14 mouse cellular contexts compared by ENCODE assay signal in the genomic region with DNA sequence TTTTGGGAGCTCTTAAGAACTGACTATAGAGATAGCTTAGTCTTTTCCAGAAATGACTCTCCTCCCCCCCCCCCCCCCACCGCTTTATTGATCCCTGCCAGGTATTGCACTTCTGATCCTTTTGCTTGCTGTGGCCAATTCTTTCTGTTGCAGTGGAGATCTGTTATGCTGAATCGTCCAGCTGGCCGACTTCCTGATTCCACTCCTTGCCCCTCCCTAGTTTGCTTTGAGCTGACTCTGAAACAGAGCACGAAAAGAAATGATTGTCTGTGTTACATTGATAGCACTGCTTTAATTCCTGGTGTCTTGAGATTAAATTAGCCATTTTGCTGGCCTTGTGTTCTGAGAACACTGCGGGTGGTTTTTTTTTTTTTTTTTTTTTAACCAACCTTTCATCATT.
DNase-seq lines count a peak whose midpoint lies in the region; ATAC-seq and TF ChIP-seq lines count a peak whose summit lies in the region.
"Had no signal": no experiment of that assay in that cellular context is flagged by ENCODE, and none has a peak within 500 bp of the region (broad histone marks: within the 10 kb centered on the region; RNA-seq: fewer than 3 reads in every experiment).

No protein-coding gene starts in this region.

- H3K27ac ChIP-seq in liver, postnatal 0 days (ENCODE audit: low read depth) = no peak overlapping the region
- no peak overlapping the region for H3K27ac ChIP-seq in liver, embryonic 11.5 days (ENCODE audit: low read depth, low read length)
- H3K27ac ChIP-seq in cerebellum, adult 2 months (ENCODE audit: insufficient read depth, low read length) = no peak overlapping the region
- H3K27ac ChIP-seq: embryonic facial prominence, embryonic 12.5 days; forebrain, embryonic 13.5 days; heart, embryonic 13.5 days; limb, embryonic 15.5 days had no signal

- intact Hi-C loops in gastrocnemius, postnatal 14 days (cut with DNase I; ENCODE audit: low total_unique reads) = no loop called here

- H3K9ac ChIP-seq in liver, postnatal 0 days (replicated peaks) = no peak overlapping the region
- no peak overlapping the region for H3K9ac ChIP-seq in liver, embryonic 11.5 days (ENCODE audit: low read depth, low read length)
- H3K9ac ChIP-seq: embryonic facial prominence, embryonic 12.5 days; forebrain, embryonic 13.5 days; heart, embryonic 13.5 days; limb, embryonic 15.5 days had no signal

- no peak for ATAC-seq in liver, postnatal 0 days
- ATAC-seq in liver, embryonic 11.5 days (replicated peaks; ENCODE audit: low FRiP score) = no peak
- ATAC-seq: forebrain, embryonic 13.5 days; Patski had no signal

- no peak for TF ChIP-seq EP300 in liver, postnatal 0 days (IDR thresholded peaks at IDR 0.05; ENCODE audit: low read depth)

- H3K4me1 ChIP-seq in liver, postnatal 0 days (ENCODE audit: insufficient read depth) = no peaks in the 10 kb centered on the region
- no peaks in the 10 kb centered on the region for H3K4me1 ChIP-seq in liver, embryonic 11.5 days (replicated peaks; ENCODE audit: control insufficient read depth, insufficient read depth, low read length)
- no peaks in the 10 kb centered on the region for H3K4me1 ChIP-seq in cerebellum, adult 2 months (ENCODE audit: control insufficient read depth, insufficient read depth, low read length)
- H3K4me1 ChIP-seq: embryonic facial prominence, embryonic 12.5 days; forebrain, embryonic 13.5 days; heart, embryonic 13.5 days; limb, embryonic 15.5 days had no signal

- DNase-seq in liver, postnatal 0 days = peak; percentile 11
- no peak for DNase-seq in liver, embryonic 11.5 days (ENCODE audit: low spot score)
- peak; percentile 67 for DNase-seq in brain, adult 2 months (ENCODE audit: low read depth, low spot score)
- DNase-seq in cerebellum, adult 2 months = peak; percentile 29 to 59
- peak; percentile 15 for DNase-seq in gastrocnemius, postnatal 14 days
- no peak for DNase-seq in right cerebral cortex, adult 18-20 months
- DNase-seq in kidney, adult 18-20 months = no peak
- DNase-seq: kidney, adult 8-10 months had no signal

- no peak overlapping the region for H3K4me3 ChIP-seq in liver, postnatal 0 days (ENCODE audit: low read depth, low read length)
- no peak overlapping the region for H3K4me3 ChIP-seq in liver, embryonic 11.5 days (ENCODE audit: low read depth, low read length)
- no peak overlapping the region for H3K4me3 ChIP-seq in cerebellum, adult 2 months (replicated peaks; ENCODE audit: insufficient read depth, low read depth, low read length)
- H3K4me3 ChIP-seq: embryonic facial prominence, embryonic 12.5 days; forebrain, embryonic 13.5 days; heart, embryonic 13.5 days; limb, embryonic 15.5 days had no signal

- 41% methylated on average over 5 of the region's 5 CpGs for WGBS in liver, postnatal 0 days (ENCODE audit: insufficient replicate concordance)
- WGBS in liver, embryonic 11.5 days = 57% methylated on average over 4 of the region's 5 CpGs
- 7% methylated on average over 5 of the region's 5 CpGs for WGBS in cerebellum, adult 2 months

- TF ChIP-seq POLR2A in cerebellum, adult 2 months (IDR thresholded peaks at IDR 0.05; ENCODE audit: borderline replicate concordance, insufficient read depth, low read length) = no peak

- no peaks in the 10 kb centered on the region for H3K9me3 ChIP-seq in liver, postnatal 0 days (ENCODE audit: low read length)
- no peaks in the 10 kb centered on the region for H3K9me3 ChIP-seq in liver, embryonic 11.5 days (ENCODE audit: control insufficient read depth, low read length)
- H3K9me3 ChIP-seq: embryonic facial prominence, embryonic 12.5 days; forebrain, embryonic 13.5 days; heart, embryonic 13.5 days; limb, embryonic 15.5 days had no signal

- no peak overlapping the region for H3K4me2 ChIP-seq in liver, postnatal 0 days (ENCODE audit: low read depth, low read length)
- no peak overlapping the region for H3K4me2 ChIP-seq in liver, embryonic 11.5 days
- H3K4me2 ChIP-seq: embryonic facial prominence, embryonic 12.5 days; forebrain, embryonic 13.5 days; heart, embryonic 13.5 days; limb, embryonic 15.5 days had no signal

- no peaks in the 10 kb centered on the region for H3K27me3 ChIP-seq in liver, postnatal 0 days (ENCODE audit: insufficient read depth, low read length)
- no peaks in the 10 kb centered on the region for H3K27me3 ChIP-seq in liver, embryonic 11.5 days (replicated peaks; ENCODE audit: control insufficient read depth, insufficient read depth, low read length)
- no peaks in the 10 kb centered on the region for H3K27me3 ChIP-seq in cerebellum, adult 2 months (ENCODE audit: control insufficient read depth, insufficient read depth, low read length)
- H3K27me3 ChIP-seq: CH12.LX; embryonic facial prominence, embryonic 12.5 days; forebrain, embryonic 13.5 days; heart, embryonic 13.5 days; limb, embryonic 15.5 days had no signal

- H3K36me3 ChIP-seq in liver, postnatal 0 days (replicated peaks; ENCODE audit: insufficient read depth, low read length) = no peaks in the 10 kb centered on the region
- no peaks in the 10 kb centered on the region for H3K36me3 ChIP-seq in liver, embryonic 11.5 days (ENCODE audit: control insufficient read depth, insufficient read depth, low read length)
- H3K36me3 ChIP-seq: embryonic facial prominence, embryonic 12.5 days; heart, embryonic 13.5 days; limb, embryonic 15.5 days had no signal

- TF ChIP-seq CTCF in liver, postnatal 0 days (IDR thresholded peaks at IDR 0.05; ENCODE audit: low read depth) = no peak
- TF ChIP-seq CTCF in cerebellum, adult 2 months (IDR thresholded peaks at IDR 0.05; ENCODE audit: borderline replicate concordance, insufficient read depth, low read depth, low read length) = no peak

Comparison
In these comparisons a context has a peak if more than half of its experiments do, and no peak if none do; other contexts are left out.
1. DNase-seq: peak in liver, postnatal 0 days (single experiment), brain, adult 2 months (single experiment), cerebellum, adult 2 months (2 of 2) and gastrocnemius, postnatal 14 days (single experiment); none in liver, embryonic 11.5 days (single experiment), right cerebral cortex, adult 18-20 months (single experiment) and kidney, adult 18-20 months (single experiment).